Mouse (Mus musculus) stomach, postnatal 0 days (tissue): ENCODE measurements at regions not wholly inside any gene's neighbourhood (a gene's known extent, or its start where the extent isn't known, plus 50 kb on each side); places are given as distances from the start of the nearest gene placed in this dataset.
"Not testable (repeated sequence)": the region's sequence is repeated elsewhere in the genome, so short reads cannot be mapped to it uniquely, and the experiment has no call there.

Experiments
- ATAC-seq: fragments of 200-750 bp; cut with Nextera tagmentation; 2 replicates; pipeline ENCODE4 v1.8.0; 2017; ENCODE audit not compliant: low FRiP score, low TSS enrichment
- DNase-seq: peaks from one replicate; pipeline ENCODE4 v3.0.0-alpha.2; 2016; ENCODE audit warnings: low spot score
- H3K27ac ChIP-seq: fragments of 300-500 bp; sonication (generic); replicated peaks from 2 replicates; pipeline ENCODE4 v1.5.1; 2014; ENCODE audit warnings: mild to moderate bottlenecking, control low read depth
- H3K27me3 ChIP-seq: fragments of 300-500 bp; sonication (generic); 2 replicates; pipeline ENCODE4 v1.6.1; 2014; ENCODE audit warnings: low read length; ENCODE audit not compliant: control insufficient read depth, insufficient read depth
- H3K36me3 ChIP-seq: fragments of 300-500 bp; sonication (generic); 2 replicates; pipeline ENCODE4 v1.6.1; 2014; ENCODE audit warnings: low read length, mixed read lengths; ENCODE audit not compliant: control insufficient read depth, insufficient read depth
- H3K4me1 ChIP-seq: fragments of 300-500 bp; sonication (generic); replicated peaks from 2 replicates; pipeline ENCODE4 v1.6.1; 2014; ENCODE audit warnings: antibody characterized with exemption; ENCODE audit not compliant: control insufficient read depth, insufficient read depth
- H3K4me2 ChIP-seq: fragments of 300-500 bp; sonication (generic); replicated peaks from 2 replicates; pipeline ENCODE4 v1.6.1; 2014; ENCODE audit warnings: low read depth, mild to moderate bottlenecking, control low read depth, moderate library complexity
- H3K4me3 ChIP-seq: fragments of 300-500 bp; sonication (generic); 2 replicates; pipeline ENCODE4 v1.5.1; 2014; ENCODE audit warnings: low read depth, low read length, control low read depth
- H3K9ac ChIP-seq: fragments of 300-500 bp; sonication (generic); 2 replicates; pipeline ENCODE4 v1.6.1; 2014; ENCODE audit warnings: mild to moderate bottlenecking, low read length, control low read depth, mixed read lengths
- H3K9me3 ChIP-seq: fragments of 300-500 bp; sonication (generic); 2 replicates; pipeline ENCODE4 v1.6.1; 2016; ENCODE audit warnings: low read length; ENCODE audit not compliant: control insufficient read depth
- CTCF ChIP-seq: IDR thresholded peaks from 2 replicates; pipeline ENCODE4 v1.5.1; 2016; ENCODE audit warnings: antibody characterized with exemption, low read depth, mild to moderate bottlenecking, moderate library complexity
- EP300 ChIP-seq: optimal IDR thresholded peaks from 2 replicates; pipeline ENCODE3; 2016; ENCODE audit warnings: antibody characterized with exemption
- WGBS: fragments of 180-500 bp; shearing (Covaris S2); extraction: QIAGEN DNeasy Blood & Tissue Kit; methylation state at CpG from one replicate; pipeline ENCODE4 v1.1.7; 2014; 5-methylcytosine and 5-hydroxymethylcytosine counted together

- no peak overlapping the region for H3K4me2 ChIP-seq
- 93% methylated on average over 6 of the region's 6 CpGs for WGBS
- DNase-seq (no peak), ATAC-seq (no peak)
- H3K27ac ChIP-seq, result no peak overlapping the region
- H3K27me3 ChIP-seq, result no peaks in the 10 kb centered on the region
- TF ChIP-seq EP300 (no peak), CTCF (no peak)
- H3K9ac ChIP-seq, result no peak overlapping the region
- H3K4me3 ChIP-seq, result no peak overlapping the region
- no peaks in the 10 kb centered on the region for H3K9me3 ChIP-seq
- no peaks in the 10 kb centered on the region for H3K36me3 ChIP-seq
- no peaks in the 10 kb centered on the region for H3K4me1 ChIP-seq
Observed at GRCm38 (mm10) chr4:53254483-53254882, 94.8 kb upstream of the Abca1 start.

- no peaks in the 10 kb centered on the region for H3K36me3 ChIP-seq
- ATAC-seq, result no peak
- no peak overlapping the region for H3K9ac ChIP-seq
- TF ChIP-seq CTCF, result no peak
- no peak for TF ChIP-seq EP300
- no peak for DNase-seq
- whole genome bisulfite sequencing, result 54% methylated on average over 4 of the region's 4 CpGs
- no peak overlapping the region for H3K27ac ChIP-seq
- no peaks in the 10 kb centered on the region for H3K9me3 ChIP-seq
- H3K4me2 ChIP-seq, result no peak overlapping the region
- H3K4me3 ChIP-seq, result no peak overlapping the region
- H3K4me1 ChIP-seq, result no peaks in the 10 kb centered on the region
- H3K27me3 ChIP-seq, result no peaks in the 10 kb centered on the region
Observed at GRCm38 (mm10) chr4:53253680-53254079, 94.0 kb upstream of the Abca1 start.

- 86% methylated on average over 3 of the region's 3 CpGs for WGBS
Observed at GRCm38 (mm10) chr4:53250325-53250724, 90.6 kb upstream of the Abca1 start.

GRCm38 (mm10) chr4:53246083-53246747 is 86.5 kb upstream of the Abca1 start:
- no peak for TF ChIP-seq EP300
- no peak for TF ChIP-seq CTCF
- Histone ChIP-seq H3K36me3 (no peaks in the 10 kb centered on the region), H3K27me3 (no peaks in the 10 kb centered on the region), H3K4me2 (no peak overlapping the region), H3K9ac (no peak overlapping the region), H3K9me3 (no peaks in the 10 kb centered on the region), H3K27ac (no peak overlapping the region), H3K4me3 (no peak overlapping the region), H3K4me1 (no peaks in the 10 kb centered on the region)
- ATAC-seq (no peak), DNase-seq (no peak)
- 63% methylated on average over 15 of the region's 15 CpGs for WGBS

More at GRCm38 (mm10) chr4:53250325-53250724, 90.6 kb upstream of the Abca1 start:
- H3K4me2 ChIP-seq, result no peak overlapping the region
- no peak overlapping the region for H3K27ac ChIP-seq
- H3K9me3 ChIP-seq, result no peaks in the 10 kb centered on the region
- DNase-seq (no peak), ATAC-seq (no peak)
- no peaks in the 10 kb centered on the region for H3K36me3 ChIP-seq
- H3K9ac ChIP-seq, result no peak overlapping the region
- TF ChIP-seq CTCF (no peak), EP300 (no peak)
- H3K27me3 ChIP-seq, result no peaks in the 10 kb centered on the region
- H3K4me1 ChIP-seq, result no peaks in the 10 kb centered on the region
- H3K4me3 ChIP-seq, result no peak overlapping the region

- Histone ChIP-seq H3K4me2 (no peak overlapping the region), H3K27me3 (no peaks in the 10 kb centered on the region), H3K4me3 (no peak overlapping the region), H3K27ac (no peak overlapping the region), H3K9me3 (no peaks in the 10 kb centered on the region), H3K4me1 (no peaks in the 10 kb centered on the region), H3K9ac (no peak overlapping the region), H3K36me3 (no peaks in the 10 kb centered on the region)
- TF ChIP-seq EP300 (no peak), CTCF (no peak)
- WGBS, result 86% methylated on average over 4 of the region's 4 CpGs
- ATAC-seq (no peak), DNase-seq (no peak)
Observed at GRCm38 (mm10) chr4:53245553-53245952, 85.9 kb upstream of the Abca1 start.

GRCm38 (mm10) chr4:53243473-53243872 is 83.8 kb upstream of the Abca1 start:
- H3K27ac ChIP-seq, H3K36me3 ChIP-seq, H3K4me2 ChIP-seq, H3K4me1 ChIP-seq, H3K9ac ChIP-seq, H3K27me3 ChIP-seq, ATAC-seq, H3K9me3 ChIP-seq, H3K4me3 ChIP-seq, DNase-seq: not testable (repeated sequence)
- WGBS, result 94% methylated on average over 8 of the region's 8 CpGs
